Mouse (Mus musculus) frontal cortex, adult (tissue): ENCODE data around the gene Metrn.
A peak's percentile ranks its signal among the peaks of the same experiment; 100 is the strongest.
"Not testable (repeated sequence)": the region's sequence is repeated elsewhere in the genome, so short reads cannot be mapped to it uniquely, and the experiment has no call there.

Source experiments
- ATAC-seq: cut with Nextera tagmentation; 2 replicates; pipeline ENCODE4 v1.9.2; 2017; ENCODE audit warnings: mild to moderate bottlenecking, moderate library complexity, mixed read lengths; ENCODE audit not compliant: low TSS enrichment

The Metrn gene

GRCm38 (mm10) chr17:25808028-25808427, 11.1 kb upstream of the Metrn start:
- no peak for ATAC-seq

- not testable (repeated sequence) for ATAC-seq
These were observed 10.5 kb upstream of the Metrn start for GRCm38 (mm10) chr17:25807452-25807851.

- no peak for ATAC-seq
These were observed 9.6 kb upstream of the Metrn start for GRCm38 (mm10) chr17:25806507-25806906.

GRCm38 (mm10) chr17:25802825-25803517, 6.0 kb upstream of the Metrn start:
- peak; percentile 86 for ATAC-seq

GRCm38 (mm10) chr17:25801029-25801428, 4.1 kb upstream of the Metrn start:
- peak; percentile 61; the same call in 1 of the 2 replicates for ATAC-seq

- ATAC-seq, result no peak
These were observed 645 bp downstream of the Metrn start for GRCm38 (mm10) chr17:25796211-25796771.

- peak; percentile 51 for ATAC-seq
These were observed 1.3 kb downstream of the Metrn start, which contains the start of gene AC134908.4 for GRCm38 (mm10) chr17:25795609-25796092. TSS of gene AC134908.4 (minus strand) at chr17:25795659.

- no peak for ATAC-seq
These were observed 1.9 kb downstream of the Metrn start for GRCm38 (mm10) chr17:25794998-25795397.

- ATAC-seq, result no peak
These were observed 2.7 kb downstream of the Metrn start for GRCm38 (mm10) chr17:25794197-25794596.

- ATAC-seq, result no peak
These were observed 4.3 kb downstream of the Metrn start, which contains the start of gene Fam173a for GRCm38 (mm10) chr17:25792615-25793014. TSS of gene Fam173a (minus strand) at chr17:25792901.

- peak; percentile 62 for ATAC-seq
These were observed 5.0 kb downstream of the Metrn start for GRCm38 (mm10) chr17:25791843-25792527.

- no peak for ATAC-seq
These were observed 5.6 kb downstream of the Metrn start for GRCm38 (mm10) chr17:25791320-25791842.

GRCm38 (mm10) chr17:25786781-25787504, 10.0 kb downstream of the Metrn start:
- ATAC-seq, result no peak

- no peak for ATAC-seq
These were observed 10.7 kb downstream of the Metrn start, which contains the start of gene Ccdc78 for GRCm38 (mm10) chr17:25786280-25786679. TSS of gene Ccdc78 (plus strand) at chr17:25786580.

GRCm38 (mm10) chr17:25785281-25785745, 11.6 kb downstream of the Metrn start, which contains the start of gene Haghl:
TSS of gene Haghl (minus strand) at chr17:25785673.
- peak; percentile 80 for ATAC-seq

- ATAC-seq, result no peak
These were observed 12.9 kb downstream of the Metrn start for GRCm38 (mm10) chr17:25783861-25784574.

- ATAC-seq, result no peak
These were observed 13.8 kb downstream of the Metrn start for GRCm38 (mm10) chr17:25783086-25783485.

GRCm38 (mm10) chr17:25781339-25781738, 15.6 kb downstream of the Metrn start:
- no peak for ATAC-seq

- ATAC-seq, result no peak
These were observed 19.0 kb downstream of the Metrn start for GRCm38 (mm10) chr17:25777948-25778347.

GRCm38 (mm10) chr17:25775318-25776062, 21.4 kb downstream of the Metrn start:
- ATAC-seq, result no peak
